Mouse (Mus musculus): ENCODE measurements around the gene Gfap.

DNA sequence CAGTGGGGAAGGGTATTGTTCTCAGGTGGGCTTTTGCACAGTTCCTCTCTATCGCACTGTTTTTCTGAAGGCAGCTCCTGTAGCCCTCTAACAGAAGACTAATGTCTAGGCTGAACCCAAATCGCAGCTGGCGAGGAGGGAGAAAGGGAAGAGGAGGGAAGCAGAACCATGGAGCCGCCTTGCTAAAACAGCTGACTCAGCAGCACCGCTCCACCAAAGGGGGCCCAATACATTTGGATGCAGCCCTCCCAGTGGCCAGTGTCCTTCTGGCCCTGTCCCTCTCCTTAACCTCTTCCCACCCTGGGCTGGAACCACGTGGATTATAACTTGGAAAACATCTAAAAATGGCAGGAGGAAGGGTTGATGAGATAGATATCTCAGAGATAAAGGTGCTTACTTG lies 40.5 kb upstream of the Gfap start:
- TF ChIP-seq EP300 (IDR thresholded peaks at IDR 0.05; ENCODE audit: low read length): no peak
- no peak for TF ChIP-seq POLR2AphosphoS2 (IDR thresholded peaks at IDR 0.05; ENCODE audit: low read depth, low read length)
- TF ChIP-seq GABPA (IDR thresholded peaks at IDR 0.05; ENCODE audit: insufficient replicate concordance, low read depth, low read length): no peak
- no peak for TF ChIP-seq E2F4 (IDR thresholded peaks at IDR 0.05; ENCODE audit: insufficient replicate concordance, low read depth, low read length)
- TF ChIP-seq CTCF (conservative IDR thresholded peaks at IDR 0.05 in 1 of 2, IDR thresholded peaks at IDR 0.05 in 1 of 2; ENCODE audit: low read depth in 2 of 2, low read length in 2 of 2): no peak
- no peak for TF ChIP-seq POLR2A (IDR thresholded peaks at IDR 0.05; ENCODE audit: low read depth, low read length)
- no peak for TF ChIP-seq CHD2 (IDR thresholded peaks at IDR 0.05; ENCODE audit: low read length)
- TF ChIP-seq NELFE (IDR thresholded peaks at IDR 0.05; ENCODE audit: low read depth, low read length): no peak

Measured in CH12.LX (cell line).